Mouse (Mus musculus) limb, embryonic 14.5 days (tissue): ENCODE data around the gene Tac1. TPM values are rescaled to one million over a fixed set of nuclear protein-coding genes. Genes with fewer than 3 reads are reported as not detected.
A peak's percentile ranks its signal among the peaks of the same experiment; 100 is the strongest.

Experiments
- ATAC-seq: fragments of 200-750 bp; cut with Nextera tagmentation; 2 replicates; pipeline ENCODE4 v1.8.0; 2017; ENCODE audit warnings: low read depth, moderate number of reproducible peaks, moderate TSS enrichment; ENCODE audit not compliant: low FRiP score
- DNase-seq: peaks from one replicate; pipeline ENCODE4 v3.0.0-alpha.2; 2015; ENCODE audit warnings: low spot score
- H3K27ac ChIP-seq: fragments of 300-500 bp; sonication (generic); replicated peaks from 2 replicates; pipeline ENCODE4 v1.5.1; 2014; ENCODE audit warnings: low read depth, mild to moderate bottlenecking, low read length, moderate library complexity, mixed read lengths
- H3K27me3 ChIP-seq: fragments of 300-500 bp; sonication (generic); 2 replicates; pipeline ENCODE4 v1.6.1; 2014; ENCODE audit warnings: low read length, mixed read lengths; ENCODE audit not compliant: control insufficient read depth, insufficient read depth
- H3K36me3 ChIP-seq: fragments of 300-500 bp; sonication (generic); 2 replicates; pipeline ENCODE4 v1.6.1; 2014; ENCODE audit warnings: mild to moderate bottlenecking, low read length, moderate library complexity, mixed read lengths; ENCODE audit not compliant: control insufficient read depth, insufficient read depth
- H3K4me1 ChIP-seq: fragments of 300-500 bp; sonication (generic); 2 replicates; pipeline ENCODE4 v1.6.1; 2014; ENCODE audit warnings: antibody characterized with exemption, low read length, mixed read lengths; ENCODE audit not compliant: control insufficient read depth, insufficient read depth
- H3K4me2 ChIP-seq: fragments of 300-500 bp; sonication (generic); replicated peaks from 2 replicates; pipeline ENCODE4 v1.6.1; 2014; ENCODE audit warnings: low read depth, mild to moderate bottlenecking, low read length, moderate library complexity; ENCODE audit not compliant: severe bottlenecking
- H3K4me3 ChIP-seq: fragments of 300-500 bp; sonication (generic); replicated peaks from 2 replicates; pipeline ENCODE4 v1.5.1; 2014; ENCODE audit warnings: low read length
- H3K9ac ChIP-seq: fragments of 300-500 bp; sonication (generic); 2 replicates; pipeline ENCODE4 v1.6.1; 2014; ENCODE audit warnings: mild to moderate bottlenecking, low read depth, low read length, moderate library complexity; ENCODE audit not compliant: severe bottlenecking
- H3K9me3 ChIP-seq: fragments of 300-500 bp; sonication (generic); 2 replicates; pipeline ENCODE4 v1.6.1; 2016; ENCODE audit warnings: low read length; ENCODE audit not compliant: control insufficient read depth
- POLR2A ChIP-seq: fragments of 200-500 bp; IDR thresholded peaks from 2 replicates; pipeline ENCODE4 v1.8.0; 2012; ENCODE audit warnings: inconsistent platforms, mild to moderate bottlenecking, moderate library complexity, borderline replicate concordance; ENCODE audit not compliant: insufficient read depth, insufficient read length; ENCODE audit errors: extremely low read depth
- whole genome bisulfite sequencing: fragments of 180-500 bp; shearing (Covaris S2); extraction: QIAGEN DNeasy Blood & Tissue Kit; methylation state at CpG from one replicate; pipeline ENCODE4 v1.1.7; 2014; 5-methylcytosine and 5-hydroxymethylcytosine counted together
- polyA plus RNA-seq, 2 experiments: library from polyadenylated mRNA; depleted of rRNA in 1 of 2; stranded (reverse) in 1 of 2; unstranded in 1 of 2; fragments of >200 nt; fragmentation: Nextera tagmentation in 1 of 2; extraction: Ambion mirVana in 1 of 2; gene quantifications; 2 replicates each; pipeline versions ENCODE4 v1.2.1 to v1.2.3; 2012 to 2014

The Tac1 gene
- polyA plus RNA-seq, 2 experiments = 15.5 to 31.0 TPM

GRCm38 (mm10) chr6:7564537-7564936, 9.9 kb downstream of the Tac1 start:
- no peak overlapping the region for H3K4me3 ChIP-seq
- no peaks in the 10 kb centered on the region for H3K36me3 ChIP-seq
- no peak for TF ChIP-seq POLR2A
- H3K9me3 ChIP-seq = no peaks in the 10 kb centered on the region
- H3K9ac ChIP-seq = no peak overlapping the region
- no peaks in the 10 kb centered on the region for H3K27me3 ChIP-seq
- H3K4me1 ChIP-seq = no peaks in the 10 kb centered on the region
- H3K27ac ChIP-seq = no peak overlapping the region
- no peak overlapping the region for H3K4me2 ChIP-seq
- DNase-seq (no peak), ATAC-seq (no peak)
- 64% methylated on average over 3 of the region's 3 CpGs for WGBS

- no peaks in the 10 kb centered on the region for H3K27me3 ChIP-seq
- no peaks in the 10 kb centered on the region for H3K4me1 ChIP-seq
- 50% methylated on average over 1 of the region's 1 CpGs for WGBS
- no peak for ATAC-seq
- H3K9ac ChIP-seq = no peak overlapping the region
- DNase-seq = no peak
- TF ChIP-seq POLR2A = no peak
- H3K4me3 ChIP-seq = no peak overlapping the region
- H3K27ac ChIP-seq = no peak overlapping the region
- no peak overlapping the region for H3K4me2 ChIP-seq
- H3K36me3 ChIP-seq = no peaks in the 10 kb centered on the region
- H3K9me3 ChIP-seq = no peaks in the 10 kb centered on the region
These were observed 16.5 kb downstream of the Tac1 start for GRCm38 (mm10) chr6:7571144-7571543.

- Histone ChIP-seq H3K4me1 (no peaks in the 10 kb centered on the region), H3K4me3 (no peak overlapping the region), H3K9me3 (no peaks in the 10 kb centered on the region), H3K9ac (no peak overlapping the region), H3K27ac (no peak overlapping the region), H3K36me3 (no peaks in the 10 kb centered on the region), H3K4me2 (no peak overlapping the region), H3K27me3 (no peaks in the 10 kb centered on the region)
- no peak for DNase-seq
- no peak for TF ChIP-seq POLR2A
- WGBS = 50% methylated on average over 1 of the region's 1 CpGs
- no peak for ATAC-seq
These were observed 23.4 kb downstream of the Tac1 start for GRCm38 (mm10) chr6:7578031-7578430.

- Histone ChIP-seq H3K27ac (no peak overlapping the region), H3K27me3 (no peaks in the 10 kb centered on the region), H3K4me2 (no peak overlapping the region), H3K36me3 (no peaks in the 10 kb centered on the region), H3K4me3 (no peak overlapping the region), H3K9ac (no peak overlapping the region), H3K9me3 (no peaks in the 10 kb centered on the region), H3K4me1 (no peaks in the 10 kb centered on the region)
- TF ChIP-seq POLR2A = no peak
- DNase-seq (no peak), ATAC-seq (no peak)
- 81% methylated on average over 2 of the region's 2 CpGs for WGBS
These were observed 39.8 kb downstream of the Tac1 start for GRCm38 (mm10) chr6:7594445-7594844.

DNA sequence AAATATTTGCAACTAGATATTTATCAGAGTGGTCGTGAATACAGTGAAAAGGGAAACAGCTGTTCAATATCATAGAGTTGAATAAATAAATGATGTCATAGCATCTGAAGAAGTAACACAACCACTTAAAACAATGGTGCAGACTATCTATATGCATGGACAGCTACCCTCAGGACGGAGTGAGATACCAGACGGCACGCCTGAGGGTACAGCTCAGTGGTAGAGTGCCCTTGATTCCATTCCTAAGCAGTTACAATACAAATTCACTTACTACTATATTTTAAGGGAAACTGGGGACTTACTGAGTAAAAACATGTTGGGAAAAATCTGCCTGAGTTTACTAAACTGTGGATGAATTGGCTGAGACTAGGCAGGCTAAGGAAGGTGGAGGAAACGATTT, 43.7 kb downstream of the Tac1 start:
- ATAC-seq = no peak

GRCm38 (mm10) chr6:7600228-7600627, 45.5 kb downstream of the Tac1 start:
- H3K4me2 ChIP-seq = no peak overlapping the region
- WGBS = 46% methylated on average over 2 of the region's 2 CpGs
- H3K27ac ChIP-seq = no peak overlapping the region
- no peaks in the 10 kb centered on the region for H3K9me3 ChIP-seq
- TF ChIP-seq POLR2A = no peak
- no peaks in the 10 kb centered on the region for H3K4me1 ChIP-seq
- H3K27me3 ChIP-seq = no peaks in the 10 kb centered on the region
- ATAC-seq (no peak), DNase-seq (peak; percentile 6)
- H3K36me3 ChIP-seq = no peaks in the 10 kb centered on the region
- no peak overlapping the region for H3K9ac ChIP-seq
- H3K4me3 ChIP-seq = no peak overlapping the region

More for the DNA sequence above, 43.7 kb downstream of the Tac1 start:
- no peak overlapping the region for H3K4me3 ChIP-seq
- H3K9me3 ChIP-seq = no peaks in the 10 kb centered on the region
- H3K36me3 ChIP-seq = no peaks in the 10 kb centered on the region
- no peak overlapping the region for H3K9ac ChIP-seq
- TF ChIP-seq POLR2A = no peak
- no peak overlapping the region for H3K4me2 ChIP-seq
- H3K27ac ChIP-seq = no peak overlapping the region
- WGBS = 80% methylated on average over 5 of the region's 5 CpGs
- H3K27me3 ChIP-seq = no peaks in the 10 kb centered on the region
- H3K4me1 ChIP-seq = no peaks in the 10 kb centered on the region
- no peak for DNase-seq
